ENCODE assay signal across 28 mouse cellular contexts in genomic region chr1:165178075-165178474, GRCm38 (mm10). TPM values are rescaled to one million over a fixed set of nuclear protein-coding genes. Genes with fewer than 3 reads are reported as not detected.
A peak's percentile ranks its signal among the peaks of the same experiment; 100 is the strongest.
DNase-seq lines count a peak whose midpoint lies in the region; ATAC-seq and TF ChIP-seq lines count a peak whose summit lies in the region.
"Had no signal": no experiment of that assay in that cellular context is flagged by ENCODE, and none has a peak within 500 bp of the region (broad histone marks: within the 10 kb centered on the region; RNA-seq: fewer than 3 reads in every experiment).

No protein-coding gene starts in this region.

- H3K4me2 ChIP-seq in heart, embryonic 11.5 days: no peak overlapping the region
- no peak overlapping the region for H3K4me2 ChIP-seq in liver, embryonic 11.5 days
- peak overlapping the region; percentile 3; the same call in 1 of the 2 replicates for H3K4me2 ChIP-seq in lung, embryonic 16.5 days (ENCODE audit: low read depth, low read length)
- H3K4me2 ChIP-seq: forebrain, embryonic 15.5 days; heart, embryonic 12.5 days; heart, embryonic 15.5 days; hindbrain, embryonic 14.5 days had no signal

- WGBS in heart, embryonic 11.5 days (ENCODE audit: insufficient replicate concordance): 74% methylated on average over 6 of the region's 6 CpGs
- WGBS in liver, adult 2 months: 73% methylated on average over 6 of the region's 6 CpGs
- 83% methylated on average over 6 of the region's 6 CpGs for WGBS in liver, embryonic 11.5 days
- 49% methylated on average over 6 of the region's 6 CpGs for WGBS in lung, embryonic 16.5 days

- H3K27me3 ChIP-seq in heart, embryonic 11.5 days (ENCODE audit: control insufficient read depth, insufficient read depth, low read length): no peaks in the 10 kb centered on the region
- no peaks in the 10 kb centered on the region for H3K27me3 ChIP-seq in liver, adult 2 months (ENCODE audit: control insufficient read depth, insufficient read depth, low read length)
- H3K27me3 ChIP-seq in liver, embryonic 11.5 days (replicated peaks; ENCODE audit: control insufficient read depth, insufficient read depth, low read length): no peaks in the 10 kb centered on the region
- no peaks in the 10 kb centered on the region for H3K27me3 ChIP-seq in lung, embryonic 16.5 days (ENCODE audit: control insufficient read depth, insufficient read depth, low read depth, low read length)
- H3K27me3 ChIP-seq: forebrain, embryonic 15.5 days; heart, embryonic 12.5 days; heart, embryonic 15.5 days had no signal

- H3K27ac ChIP-seq in heart, embryonic 11.5 days (ENCODE audit: low read depth, low read length): no peak overlapping the region
- no peak overlapping the region for H3K27ac ChIP-seq in liver, adult 2 months (replicated peaks; ENCODE audit: insufficient read depth, low read depth, low read length)
- H3K27ac ChIP-seq in liver, embryonic 11.5 days (ENCODE audit: low read depth, low read length): no peak overlapping the region
- no peak overlapping the region for H3K27ac ChIP-seq in lung, embryonic 16.5 days (ENCODE audit: low read length)
- H3K27ac ChIP-seq: forebrain, embryonic 10.5 days; forebrain, embryonic 15.5 days; heart, adult 2 months; heart, embryonic 15.5 days; hindbrain, embryonic 14.5 days; hindbrain, postnatal 0 days had no signal

- no peak overlapping the region for H3K4me3 ChIP-seq in heart, embryonic 11.5 days (ENCODE audit: low read depth, low read length)
- H3K4me3 ChIP-seq in liver, adult 2 months (ENCODE audit: insufficient read depth, low read depth, low read length): no peak overlapping the region
- H3K4me3 ChIP-seq in liver, embryonic 11.5 days (ENCODE audit: low read depth, low read length): no peak overlapping the region
- H3K4me3 ChIP-seq in lung, embryonic 16.5 days (ENCODE audit: low read length): no peak overlapping the region
- H3K4me3 ChIP-seq: forebrain, embryonic 10.5 days; forebrain, embryonic 15.5 days; heart, adult 2 months; heart, embryonic 12.5 days; heart, embryonic 15.5 days had no signal

- H3K4me1 ChIP-seq in heart, embryonic 11.5 days (ENCODE audit: control insufficient read depth, insufficient read depth, low read length): no peaks in the 10 kb centered on the region
- H3K4me1 ChIP-seq in liver, adult 2 months (ENCODE audit: control insufficient read depth, insufficient read depth, low read length): no peaks in the 10 kb centered on the region
- H3K4me1 ChIP-seq in liver, embryonic 11.5 days (replicated peaks; ENCODE audit: control insufficient read depth, insufficient read depth, low read length): no peaks in the 10 kb centered on the region
- H3K4me1 ChIP-seq in lung, embryonic 16.5 days (replicated peaks; ENCODE audit: control insufficient read depth, insufficient read depth, low read length): peaks cover 6% of the 10 kb centered on the region; the same call in 1 of the 2 replicates
- H3K4me1 ChIP-seq: forebrain, embryonic 15.5 days; heart, embryonic 12.5 days; heart, embryonic 15.5 days had no signal

- H3K79me2 ChIP-seq in liver, adult 2 months (ENCODE audit: control insufficient read depth, insufficient read depth, low read length): no peaks in the 10 kb centered on the region

- peak; percentile 90 for DNase-seq in heart, adult 11 months
- DNase-seq in liver, adult 2 months (ENCODE audit: extremely low read depth, low read depth, low spot score): peak; percentile 35
- no peak for DNase-seq in liver, embryonic 11.5 days (ENCODE audit: low spot score)
- no peak for DNase-seq in lung, postnatal 10 days
- DNase-seq: adrenal gland, adult 2 months; adrenal gland, postnatal 14 days; cerebellum, adult 11 months; cerebellum, adult 2 months; gastrocnemius, postnatal 25 days; heart, adult 2 months; heart, postnatal 10 days; heart, postnatal 4 days had no signal

- no peak for TF ChIP-seq CTCF in liver, adult 2 months (IDR thresholded peaks at IDR 0.05; ENCODE audit: low read depth, low read length)

- no peaks in the 10 kb centered on the region for H3K9me3 ChIP-seq in heart, embryonic 11.5 days (replicated peaks; ENCODE audit: control insufficient read depth, low read length)
- no peaks in the 10 kb centered on the region for H3K9me3 ChIP-seq in liver, embryonic 11.5 days (ENCODE audit: control insufficient read depth, low read length)
- no peaks in the 10 kb centered on the region for H3K9me3 ChIP-seq in lung, embryonic 16.5 days (ENCODE audit: control insufficient read depth, low read length)
- H3K9me3 ChIP-seq: forebrain, embryonic 10.5 days; forebrain, embryonic 15.5 days; heart, embryonic 12.5 days; heart, embryonic 15.5 days had no signal

- TF ChIP-seq POLR2A in liver, adult 2 months (IDR thresholded peaks at IDR 0.05; ENCODE audit: extremely low read depth, insufficient read depth, low read length): no peak

- H3K36me3 ChIP-seq in heart, embryonic 11.5 days (ENCODE audit: control insufficient read depth, insufficient read depth, low read length): peaks cover 8% of the 10 kb centered on the region
- H3K36me3 ChIP-seq in liver, adult 2 months (ENCODE audit: control insufficient read depth, insufficient read depth, low read length): peaks cover 21% of the 10 kb centered on the region
- H3K36me3 ChIP-seq in liver, embryonic 11.5 days (ENCODE audit: control insufficient read depth, insufficient read depth, low read length): peaks cover 6% of the 10 kb centered on the region
- H3K36me3 ChIP-seq in lung, embryonic 16.5 days (ENCODE audit: control insufficient read depth, insufficient read depth, low read length): peaks cover 4% of the 10 kb centered on the region; the same call in 1 of the 2 replicates
- H3K36me3 ChIP-seq: forebrain, embryonic 15.5 days had no signal

- ATAC-seq in heart, embryonic 11.5 days (replicated peaks; ENCODE audit: insufficient number of reproducible peaks, low FRiP score, low TSS enrichment): no peak
- ATAC-seq in liver, embryonic 11.5 days (replicated peaks; ENCODE audit: low FRiP score): no peak
- peak; percentile 23; the same call in 1 of the 2 replicates for ATAC-seq in lung, embryonic 16.5 days (ENCODE audit: low read depth)
- ATAC-seq: CD4-positive, CD25-positive, alpha-beta regulatory T cell, adult 4 months; forebrain, embryonic 15.5 days; hindbrain, postnatal 0 days; inflammation-experienced regulatory T-cells, adult 6 months had no signal

- H3K9ac ChIP-seq in heart, embryonic 11.5 days (ENCODE audit: low read depth, low read length): no peak overlapping the region
- no peak overlapping the region for H3K9ac ChIP-seq in liver, adult 2 months (ENCODE audit: low read depth, low read length)
- H3K9ac ChIP-seq in liver, embryonic 11.5 days (ENCODE audit: low read depth, low read length): no peak overlapping the region
- no peak overlapping the region for H3K9ac ChIP-seq in lung, embryonic 16.5 days (ENCODE audit: low read length)
- H3K9ac ChIP-seq: forebrain, embryonic 15.5 days; heart, embryonic 12.5 days; heart, embryonic 15.5 days; hindbrain, embryonic 14.5 days had no signal

RNA-seq across cellular contexts. Expression of gene Sft2d2, which starts 16.2 kb away (rescaled TPM):
- polyA plus RNA-seq in heart, embryonic 11.5 days (2014; fragmentation: Nextera tagmentation; extraction: Ambion mirVana): 21.9 and 29.3 TPM in 2 replicates
- total RNA-seq in liver, adult 2 months (2014; rRNA removed): 29.8 and 34.5 TPM in 2 replicates
- 32.4 and 37.2 TPM in 2 replicates for polyA plus RNA-seq in liver, adult 2 months (2012; rRNA removed)
- 14.0 and 14.1 TPM in 2 replicates for polyA plus RNA-seq in liver, embryonic 11.5 days (2014; fragmentation: Nextera tagmentation; extraction: Ambion mirVana)
- polyA plus RNA-seq in lung, embryonic 16.5 days (2015; fragmentation: Nextera tagmentation; extraction: Ambion mirVana): 21.9 and 22.4 TPM in 2 replicates

RNA-seq across cellular contexts. Expression of gene Tbx19, which starts 17.5 kb away (rescaled TPM):
- polyA plus RNA-seq in heart, embryonic 11.5 days (2014; fragmentation: Nextera tagmentation; extraction: Ambion mirVana): not detected in 2 replicates
- total RNA-seq in liver, adult 2 months (2014; rRNA removed): not detected in 2 replicates
- polyA plus RNA-seq in liver, adult 2 months (2012; rRNA removed): 0.20 TPM in 1 of 2 replicates, not detected in the other
- 0.18 TPM in 1 of 2 replicates, not detected in the other for polyA plus RNA-seq in liver, embryonic 11.5 days (2014; fragmentation: Nextera tagmentation; extraction: Ambion mirVana)
- 0.05 TPM in 1 of 2 replicates, not detected in the other for polyA plus RNA-seq in lung, embryonic 16.5 days (2015; fragmentation: Nextera tagmentation; extraction: Ambion mirVana)
- total RNA-seq: adrenal gland, adult 2 months; adrenal gland, postnatal 14 days; adrenal gland, postnatal 4 days; gastrocnemius, adult 8-10 months; gastrocnemius, postnatal 25 days; heart, adult 2 months; heart, postnatal 10 days; heart, postnatal 4 days; hindbrain, postnatal 0 days; MEL had no signal
- polyA plus RNA-seq: adrenal gland, adult 2 months; C2C12; CD4-positive, CD25-positive, alpha-beta regulatory T cell, adult 4 months; cerebellum, adult 2 months; embryonic facial prominence, embryonic 11.5 days; forebrain, embryonic 10.5 days; heart, adult 2 months; heart, embryonic 12.5 days; heart, embryonic 15.5 days; hindbrain, embryonic 11.5 days; hindbrain, embryonic 14.5 days; hindbrain, postnatal 0 days; inflammation-experienced regulatory T-cells, adult 6 months had no signal

RNA-seq across cellular contexts. Expression of gene Tiprl, which starts 58.7 kb away (rescaled TPM):
- polyA plus RNA-seq in heart, embryonic 11.5 days (2014; fragmentation: Nextera tagmentation; extraction: Ambion mirVana): 78.4 and 87.6 TPM in 2 replicates
- 14.7 and 20.7 TPM in 2 replicates for total RNA-seq in liver, adult 2 months (2014; rRNA removed)
- polyA plus RNA-seq in liver, adult 2 months (2012; rRNA removed): 12.2 and 12.7 TPM in 2 replicates
- polyA plus RNA-seq in liver, embryonic 11.5 days (2014; fragmentation: Nextera tagmentation; extraction: Ambion mirVana): 73.0 and 90.6 TPM in 2 replicates
- 97.4 and 100 TPM in 2 replicates for polyA plus RNA-seq in lung, embryonic 16.5 days (2015; fragmentation: Nextera tagmentation; extraction: Ambion mirVana)

Comparison
In these comparisons a context has a peak if more than half of its experiments do, and no peak if none do; other contexts are left out.
1. DNase-seq: peak in heart, adult 11 months (single experiment) and liver, adult 2 months (single experiment); none in liver, embryonic 11.5 days (single experiment) and lung, postnatal 10 days (single experiment).